Mouse (Mus musculus) splenic B cell, adult 2 months (primary cell): ENCODE measurements around the gene Gm20388.
A peak's percentile ranks its signal among the peaks of the same experiment; 100 is the strongest.

Experiments used
- DNase-seq: peaks from one replicate; pipeline ENCODE4 v3.0.0-alpha.2; 2011; ENCODE audit warnings: low read depth, low spot score
- H3K27me3 ChIP-seq: 2 replicates; pipeline ENCODE4 v1.6.1; 2012; ENCODE audit warnings: mild to moderate bottlenecking, low read length, moderate library complexity, mixed read lengths; ENCODE audit not compliant: control insufficient read depth, poor library complexity, insufficient read depth, severe bottlenecking
- H3K36me3 ChIP-seq: 2 replicates; pipeline ENCODE4 v1.6.1; 2012; ENCODE audit warnings: mild to moderate bottlenecking, low read length, moderate library complexity, mixed read lengths; ENCODE audit not compliant: control insufficient read depth, poor library complexity, insufficient read depth, severe bottlenecking

Gene Gm20388

DNA sequence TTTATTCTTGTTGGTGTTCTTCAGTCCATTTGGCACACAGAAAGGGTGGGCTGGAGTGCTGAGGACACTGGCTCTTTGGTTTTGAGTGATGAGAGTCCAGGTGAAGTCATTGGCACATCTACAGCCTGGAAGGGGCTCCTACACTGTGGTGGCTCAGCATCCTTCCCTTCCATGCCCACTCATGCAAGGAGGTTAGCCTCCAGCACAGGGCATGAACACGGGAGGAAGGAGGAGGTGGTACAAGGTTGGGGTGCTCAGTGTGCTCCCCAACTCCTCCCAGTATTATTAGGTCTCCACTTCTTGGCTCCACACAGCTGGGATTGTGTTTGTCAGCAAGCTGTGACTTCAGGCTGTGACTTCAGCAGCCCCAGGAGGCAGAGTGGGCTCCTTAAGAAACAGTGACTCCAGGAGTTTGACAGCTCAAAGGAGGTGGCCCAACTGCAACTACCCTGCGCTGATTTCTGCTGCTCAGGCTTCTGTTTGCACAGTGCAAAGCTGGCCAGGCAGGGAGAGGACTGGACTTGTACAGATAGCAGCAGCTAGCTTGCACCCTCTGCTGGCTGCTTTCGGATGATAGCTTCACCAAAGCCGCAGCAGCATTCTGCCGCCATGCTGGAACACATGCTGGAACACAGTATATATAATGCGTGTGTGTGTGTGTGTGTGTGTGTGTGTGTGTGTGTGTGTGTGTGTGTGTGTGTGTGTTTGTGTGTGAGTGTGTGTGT is 3873.0 kb downstream of the Gm20388 start:
- no peaks in the 10 kb centered on the region for H3K27me3 ChIP-seq
- DNase-seq, result peak; percentile 25
- H3K36me3 ChIP-seq, result no peaks in the 10 kb centered on the region

DNA sequence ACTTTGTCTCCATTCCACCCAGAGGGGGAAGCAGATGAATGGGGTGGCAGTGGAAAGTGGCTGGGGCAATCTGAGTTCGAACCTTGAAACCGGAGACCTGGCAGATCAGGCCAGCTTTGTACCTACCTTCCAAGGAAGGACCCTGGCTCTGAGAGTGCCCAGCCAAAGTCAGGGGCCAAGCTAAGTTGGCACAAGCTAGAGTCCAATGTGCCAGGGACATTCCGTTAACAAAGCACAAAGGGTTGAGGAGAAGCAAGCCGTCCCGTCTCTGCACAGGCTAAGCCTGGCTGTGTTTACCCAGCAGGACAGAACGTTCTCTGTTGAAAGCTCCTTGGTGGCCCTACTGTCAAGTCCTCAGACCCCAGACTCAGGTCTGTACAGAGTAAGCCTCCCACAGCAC is 3875.5 kb downstream of the Gm20388 start:
- DNase-seq, result no peak
- Histone ChIP-seq H3K36me3 (no peaks in the 10 kb centered on the region), H3K27me3 (no peaks in the 10 kb centered on the region)

DNA sequence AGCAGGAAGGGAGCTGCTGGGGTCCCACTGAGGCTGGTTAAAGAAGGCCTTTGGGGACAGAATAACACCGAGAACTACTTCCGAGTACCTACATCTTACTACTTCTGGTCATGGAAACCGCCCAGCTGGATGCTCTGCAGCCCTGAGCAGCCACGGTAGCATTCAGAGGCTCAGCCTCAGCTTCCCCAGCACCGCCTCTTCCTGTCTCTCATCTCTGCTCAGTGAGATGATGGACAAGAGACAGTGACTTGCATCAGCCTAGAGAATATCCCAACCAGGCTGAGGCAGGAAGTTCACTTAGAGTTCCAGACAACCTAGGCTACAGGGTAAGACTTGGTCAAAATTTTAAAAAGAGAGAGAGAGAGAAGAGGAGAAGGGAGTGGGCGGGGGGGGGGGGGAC is 3876.0 kb downstream of the Gm20388 start:
- Histone ChIP-seq H3K27me3 (no peaks in the 10 kb centered on the region), H3K36me3 (no peaks in the 10 kb centered on the region)
- DNase-seq, result no peak

DNA sequence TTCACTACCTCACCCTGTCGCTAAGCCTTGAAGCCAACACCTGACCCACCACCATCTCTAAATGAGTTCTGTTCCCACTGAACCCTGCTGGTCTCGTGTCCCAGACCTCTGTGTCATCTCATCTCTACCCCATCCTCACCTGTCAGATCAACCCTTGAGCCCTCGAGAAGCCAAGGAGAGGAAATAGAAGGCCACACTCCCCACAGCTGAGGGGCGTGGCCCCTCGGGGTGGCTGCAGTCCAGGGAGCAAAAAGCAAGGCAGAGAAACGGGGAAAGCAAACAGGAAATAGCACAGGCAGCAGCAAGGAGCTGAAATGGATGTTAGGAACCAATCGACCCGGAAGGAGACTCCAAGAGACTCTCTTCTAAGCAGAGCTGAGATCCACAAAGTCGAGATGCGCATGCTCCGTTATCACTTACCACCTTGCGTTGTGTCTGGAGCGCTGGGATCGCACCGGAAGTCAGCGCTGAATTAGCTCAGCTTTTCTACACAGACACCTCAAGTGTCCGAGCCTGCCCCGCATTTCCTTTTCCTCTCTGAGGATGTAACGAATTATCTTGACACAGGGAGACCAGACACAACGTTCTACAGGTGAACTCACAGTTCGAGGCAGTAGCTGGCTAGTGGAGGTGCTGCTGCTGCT is 3876.7 kb downstream of the Gm20388 start:
- Histone ChIP-seq H3K36me3 (no peaks in the 10 kb centered on the region), H3K27me3 (no peaks in the 10 kb centered on the region)
- DNase-seq, result no peak

DNA sequence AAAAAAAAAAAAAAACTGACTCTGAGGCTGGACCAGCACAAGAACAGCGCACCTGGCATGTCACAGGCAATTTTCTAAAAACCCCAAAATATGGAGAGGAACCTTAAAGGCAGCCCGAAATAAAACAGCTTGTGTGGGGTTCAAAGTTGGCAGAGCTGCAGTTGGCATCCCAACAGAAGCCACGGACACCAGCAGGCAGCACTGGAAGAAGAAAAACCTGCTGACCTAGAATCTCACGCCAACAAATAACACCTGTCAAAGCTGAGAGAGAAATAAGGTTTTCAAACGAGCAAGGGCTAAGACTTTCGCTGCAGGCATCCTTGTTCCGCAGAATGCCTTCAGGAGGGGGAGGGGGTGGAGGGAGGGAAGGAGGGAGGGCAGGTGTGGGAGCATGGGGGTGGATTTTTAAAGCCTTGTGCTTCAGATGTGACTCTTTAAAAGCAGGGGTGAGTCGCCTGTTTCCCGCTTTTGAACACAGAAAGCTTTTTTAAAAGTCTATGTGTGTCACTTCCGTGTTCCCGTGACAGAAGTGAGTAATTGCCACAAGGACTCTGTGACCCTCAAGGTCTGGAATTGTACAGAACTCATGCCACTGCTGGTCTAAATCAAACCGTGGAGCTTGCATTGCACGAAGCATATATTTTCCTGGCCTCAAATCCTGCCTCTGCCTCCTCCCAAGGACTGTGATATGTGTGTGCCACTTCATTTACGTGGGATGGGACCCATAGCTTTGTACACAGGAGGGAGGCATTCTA is 3878.0 kb downstream of the Gm20388 start:
- H3K27me3 ChIP-seq, result no peaks in the 10 kb centered on the region
- no peaks in the 10 kb centered on the region for H3K36me3 ChIP-seq
- no peak for DNase-seq

GRCm38 (mm10) chr8:123789461-123789860 is 3878.8 kb downstream of the Gm20388 start:
- Histone ChIP-seq H3K27me3 (no peaks in the 10 kb centered on the region), H3K36me3 (no peaks in the 10 kb centered on the region)
- DNase-seq, result no peak

DNA sequence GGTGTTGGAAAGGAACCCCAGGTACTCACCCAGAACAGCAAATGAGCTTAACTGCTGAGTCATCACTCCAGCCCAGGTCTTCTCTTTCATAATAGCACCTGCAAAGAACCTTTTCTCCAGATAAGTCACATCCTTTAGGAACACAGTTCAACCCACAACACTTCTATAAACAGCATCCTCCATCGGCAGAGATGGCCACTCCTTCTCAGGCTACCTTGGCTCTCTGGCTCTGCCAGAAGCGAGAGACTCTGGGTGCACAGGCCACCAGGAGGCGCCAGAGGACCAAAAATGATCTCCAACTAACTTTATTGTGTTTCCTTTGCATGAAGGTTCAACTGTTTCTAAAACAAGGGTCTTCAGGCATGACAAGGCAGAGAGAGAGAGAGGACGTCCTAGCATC is 3879.3 kb downstream of the Gm20388 start:
- peak; percentile 67 for DNase-seq
- Histone ChIP-seq H3K27me3 (no peaks in the 10 kb centered on the region), H3K36me3 (no peaks in the 10 kb centered on the region)

GRCm38 (mm10) chr8:123791101-123791844 is 3880.6 kb downstream of the Gm20388 start:
- Histone ChIP-seq H3K27me3 (no peaks in the 10 kb centered on the region), H3K36me3 (no peaks in the 10 kb centered on the region)
- DNase-seq, result no peak

DNA sequence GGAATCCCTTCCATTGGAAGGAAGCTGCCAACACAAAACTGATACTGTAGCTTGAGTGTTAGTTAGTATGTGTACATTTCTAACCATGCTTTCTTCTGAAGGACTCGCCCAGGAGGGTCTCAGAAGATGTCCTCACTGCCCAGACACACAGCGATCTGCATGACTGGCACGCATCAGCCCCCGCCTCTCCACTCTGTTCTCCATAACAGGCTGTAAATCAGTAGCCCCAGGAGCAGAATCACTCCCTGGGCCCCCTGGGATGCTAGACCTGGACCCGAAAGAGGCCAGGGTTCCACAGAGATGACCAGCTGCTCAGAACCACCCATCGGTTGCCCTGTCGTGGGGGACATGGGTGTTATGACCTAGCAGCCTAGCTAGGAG is 3881.2 kb downstream of the Gm20388 start:
- no peak for DNase-seq
- Histone ChIP-seq H3K36me3 (no peaks in the 10 kb centered on the region), H3K27me3 (no peaks in the 10 kb centered on the region)

- no peaks in the 10 kb centered on the region for H3K36me3 ChIP-seq
Observed at GRCm38 (mm10) chr8:123793900-123794299, 3883.3 kb downstream of the Gm20388 start.

GRCm38 (mm10) chr8:123794766-123795165 is 3884.1 kb downstream of the Gm20388 start:
- Histone ChIP-seq H3K27me3 (no peaks in the 10 kb centered on the region), H3K36me3 (no peaks in the 10 kb centered on the region)
- no peak for DNase-seq

More at GRCm38 (mm10) chr8:123793900-123794299, 3883.3 kb downstream of the Gm20388 start:
- DNase-seq, result no peak
- H3K27me3 ChIP-seq, result no peaks in the 10 kb centered on the region

DNA sequence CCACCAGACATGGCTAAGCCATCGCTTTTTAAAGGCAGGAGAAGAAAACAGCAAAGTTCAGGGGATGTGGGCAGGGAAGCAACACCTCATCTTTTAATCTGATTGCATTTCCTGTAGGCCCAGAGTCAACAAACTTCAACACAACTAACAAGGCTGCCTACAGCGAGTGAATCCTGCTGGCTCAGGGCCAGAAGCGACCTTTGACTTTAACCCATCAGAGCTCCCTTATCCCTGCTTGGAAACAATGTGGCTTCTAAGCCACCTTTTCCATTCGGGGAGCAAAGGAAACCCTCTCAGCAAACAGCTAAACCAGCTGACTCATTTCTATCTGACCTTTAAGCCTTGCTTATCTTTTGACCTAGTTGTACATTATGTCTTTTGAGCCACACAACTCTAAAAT is 3886.1 kb downstream of the Gm20388 start:
- H3K27me3 ChIP-seq, result no peaks in the 10 kb centered on the region
- DNase-seq, result no peak
- no peaks in the 10 kb centered on the region for H3K36me3 ChIP-seq

GRCm38 (mm10) chr8:123797928-123798327 is 3887.3 kb downstream of the Gm20388 start:
- DNase-seq, result no peak
- H3K27me3 ChIP-seq, result no peaks in the 10 kb centered on the region
- H3K36me3 ChIP-seq, result no peaks in the 10 kb centered on the region

- DNase-seq, result no peak
- Histone ChIP-seq H3K36me3 (no peaks in the 10 kb centered on the region), H3K27me3 (no peaks in the 10 kb centered on the region)
Observed at GRCm38 (mm10) chr8:123799434-123799833, 3888.8 kb downstream of the Gm20388 start.
